Mouse (Mus musculus): ENCODE results near the gene Slc25a44. TPM values are rescaled to one million over a fixed set of nuclear protein-coding genes. Genes with fewer than 3 reads are reported as not detected.

Slc25a44 gene
- polyA plus RNA-seq (2014; fragmentation: Illumina TruSeq; extraction: RNeasy Lipid Tissue Mini Kit (QIAGEN cat#74804); ENCODE audit: insufficient read depth, low read depth, low replicate concordance) = 8.3 TPM

DNA sequence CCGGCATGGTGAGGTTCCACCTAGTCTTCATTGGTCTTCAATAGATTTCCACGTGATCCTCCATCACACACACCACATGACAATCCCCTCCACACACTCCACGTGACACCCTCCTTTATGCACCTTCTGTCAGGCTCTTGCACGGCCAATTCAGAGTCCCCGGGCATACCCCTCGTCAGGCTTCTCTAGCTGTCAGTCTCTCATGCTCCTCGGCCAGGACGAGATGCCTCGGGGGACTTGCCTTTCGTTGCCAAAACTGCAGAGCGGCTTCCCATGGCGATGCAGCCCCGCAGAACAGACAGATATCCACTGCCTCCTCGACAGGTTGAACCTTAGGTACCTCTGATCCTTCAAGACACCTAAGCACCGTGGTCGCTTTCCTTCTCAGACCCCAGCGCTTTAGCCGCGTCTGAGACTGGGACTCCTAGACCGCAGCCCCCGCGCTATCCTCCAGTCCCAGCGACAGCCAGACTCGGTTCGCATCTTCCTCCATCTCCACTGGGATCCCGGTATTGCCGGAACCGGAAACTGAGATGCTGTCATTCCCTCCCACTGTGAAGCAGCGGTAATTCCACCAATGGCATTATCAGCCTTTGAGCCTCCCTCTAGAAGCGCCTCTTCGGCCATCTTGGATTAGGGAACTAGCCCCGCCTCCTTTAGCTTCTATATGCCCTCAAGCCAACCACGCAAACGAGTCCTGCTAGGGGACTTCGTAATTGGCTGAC, at the start of gene Slc25a44:
Gene Slc25a44 (minus strand): TSS at position 535 of the 725 bp plus-strand sequence.

DNA sequence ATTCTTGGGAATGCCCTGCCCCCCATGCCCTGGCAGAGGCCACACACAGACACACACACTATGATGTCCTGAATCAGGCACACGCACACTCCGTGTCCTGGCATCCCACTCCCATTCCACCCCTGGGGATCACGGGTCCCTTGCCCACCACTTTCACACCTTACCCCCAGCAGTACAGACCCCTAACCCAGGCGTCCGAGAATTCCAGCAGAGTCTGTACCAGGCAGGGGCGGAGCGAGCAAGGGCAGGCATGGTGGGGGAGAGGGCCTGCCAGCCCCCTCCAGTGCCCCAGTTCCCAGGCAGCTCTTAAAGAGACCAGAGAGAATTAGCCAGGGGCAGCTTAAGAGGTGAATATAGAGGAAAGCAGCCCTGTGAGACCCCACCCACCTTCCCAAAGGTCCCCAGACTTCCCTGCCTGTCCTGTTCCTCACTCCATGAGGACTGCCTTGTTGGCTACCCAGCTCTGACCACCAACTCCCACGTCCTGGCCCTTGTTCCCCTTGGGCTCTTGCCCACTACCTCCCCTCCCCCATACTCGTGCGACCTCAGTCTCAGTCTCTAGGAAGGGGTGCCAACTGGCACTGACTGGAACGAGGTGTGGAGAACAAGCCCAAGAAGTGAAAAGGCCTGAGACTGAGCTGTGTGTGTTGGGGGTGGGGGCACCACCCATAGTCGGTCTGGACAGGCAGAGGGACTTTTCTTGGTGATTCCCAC, 36.2 kb upstream of the Slc25a44 start, which contains the start of gene Sema4a:
Gene Sema4a (minus strand): TSS at position 200 of the 714 bp plus-strand sequence.

DNA sequence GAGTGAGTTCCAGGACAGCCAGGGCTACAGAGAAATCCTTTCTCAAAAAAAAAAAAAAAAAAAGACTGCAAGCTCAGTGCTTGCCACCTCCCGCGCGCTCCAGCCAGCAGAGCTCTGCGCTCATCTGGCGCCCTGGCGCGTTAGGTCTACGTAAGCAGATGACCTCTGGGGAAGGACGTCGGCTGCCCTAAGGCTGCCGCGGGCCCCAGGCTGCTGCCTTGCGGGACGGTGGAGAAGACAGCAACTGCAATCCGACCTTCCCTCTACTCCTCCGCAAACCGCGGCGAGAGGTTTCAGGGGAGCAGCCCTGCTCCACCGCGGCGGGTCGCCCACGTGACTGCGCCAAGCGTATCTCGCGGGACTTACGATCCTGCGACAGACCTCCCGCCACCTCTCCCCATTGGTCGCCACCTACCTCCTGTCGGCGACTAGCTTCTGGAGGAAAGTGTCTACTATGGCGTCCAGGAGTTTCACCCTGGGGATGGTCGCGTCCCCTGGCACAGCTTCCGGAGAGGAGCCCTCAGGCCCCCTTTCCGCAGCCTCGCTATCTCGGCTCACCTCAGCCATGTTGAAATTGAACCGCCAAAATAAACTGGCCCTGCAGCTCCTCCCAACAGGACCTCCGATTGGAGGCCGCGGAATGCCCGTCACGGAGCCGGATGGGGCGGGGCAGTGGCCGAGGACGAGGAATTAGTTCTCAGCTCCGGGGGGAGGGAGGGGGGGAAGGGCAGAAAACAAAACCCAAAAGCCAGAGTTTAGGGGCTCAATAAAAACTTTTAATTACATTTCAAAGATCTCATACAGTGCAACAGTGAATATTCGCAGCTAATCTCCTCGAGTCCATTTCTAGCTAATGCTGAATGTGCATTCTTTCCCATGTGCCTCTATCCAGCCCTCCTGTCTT, 14.9 kb downstream of the Slc25a44 start, which contains the start of gene Pmf1:
Gene Pmf1 (minus strand): TSS at position 591 of the 904 bp plus-strand sequence.

DNA sequence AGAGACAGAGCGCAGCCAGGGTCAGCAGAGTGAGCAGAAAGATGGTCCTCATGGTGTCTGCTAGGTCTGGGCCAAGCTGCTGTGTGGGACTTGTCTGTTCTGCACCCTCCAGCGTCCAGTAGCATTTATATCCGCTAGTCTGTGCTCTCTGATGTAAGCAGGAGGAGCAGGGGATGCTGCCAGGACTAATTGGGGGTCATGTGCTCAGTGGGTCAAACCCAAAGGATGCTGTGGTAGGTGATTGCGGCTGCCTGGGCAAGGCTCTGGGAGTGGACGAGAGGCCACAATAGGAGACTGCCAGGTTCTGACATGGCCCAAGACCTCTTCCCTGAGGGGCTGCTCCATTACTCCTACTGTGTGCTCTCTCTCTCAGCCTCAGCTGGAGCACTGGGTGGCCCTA, 40.6 kb downstream of the Slc25a44 start, which contains the start of gene Bglap:
Gene Bglap (minus strand): TSS at position 101 of the 400 bp plus-strand sequence.

DNA sequence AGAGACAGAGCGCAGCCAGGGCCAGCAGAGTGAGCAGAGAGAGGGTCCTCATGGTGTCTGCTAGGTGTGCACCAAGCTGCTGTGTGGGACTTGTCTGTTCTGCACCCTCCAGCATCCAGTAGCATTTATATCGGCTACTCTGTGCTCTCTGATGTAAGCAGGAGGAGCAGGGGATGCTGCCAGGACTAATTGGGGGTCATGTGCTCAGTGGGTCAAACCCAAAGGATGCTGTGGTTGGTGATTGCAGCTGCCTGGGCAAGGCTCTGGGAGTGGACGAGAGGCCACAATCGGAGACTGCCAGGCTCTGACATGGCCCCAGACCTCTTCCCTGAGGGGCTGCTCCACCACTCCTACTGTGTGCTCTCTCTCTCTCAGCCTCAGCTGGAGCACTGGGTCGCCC, 46.3 kb downstream of the Slc25a44 start, which contains the start of gene Bglap2:
Gene Bglap2 (minus strand): TSS at position 101 of the 400 bp plus-strand sequence.

DNA sequence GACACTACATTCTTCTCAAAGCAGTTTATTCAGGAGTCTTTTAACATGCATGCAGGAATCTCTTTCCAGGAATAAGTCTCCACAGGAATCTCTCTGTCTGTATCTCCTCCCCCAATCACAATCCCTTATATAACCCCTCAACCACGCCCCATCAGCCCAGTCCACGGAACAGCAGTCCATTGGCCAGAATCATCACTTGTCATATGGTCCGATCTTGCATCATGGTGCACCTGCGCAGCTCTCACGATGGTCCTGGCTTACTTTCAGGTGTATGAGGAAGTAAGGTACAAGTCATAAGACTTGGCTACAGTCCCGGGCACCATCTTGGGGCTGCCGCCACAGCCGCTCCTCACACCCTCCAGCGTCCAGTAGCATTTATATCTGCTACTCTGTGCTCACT, 52.3 kb downstream of the Slc25a44 start, which contains the start of gene Bglap3:
Gene Bglap3 (minus strand): TSS at position 101 of the 400 bp plus-strand sequence.

DNA sequence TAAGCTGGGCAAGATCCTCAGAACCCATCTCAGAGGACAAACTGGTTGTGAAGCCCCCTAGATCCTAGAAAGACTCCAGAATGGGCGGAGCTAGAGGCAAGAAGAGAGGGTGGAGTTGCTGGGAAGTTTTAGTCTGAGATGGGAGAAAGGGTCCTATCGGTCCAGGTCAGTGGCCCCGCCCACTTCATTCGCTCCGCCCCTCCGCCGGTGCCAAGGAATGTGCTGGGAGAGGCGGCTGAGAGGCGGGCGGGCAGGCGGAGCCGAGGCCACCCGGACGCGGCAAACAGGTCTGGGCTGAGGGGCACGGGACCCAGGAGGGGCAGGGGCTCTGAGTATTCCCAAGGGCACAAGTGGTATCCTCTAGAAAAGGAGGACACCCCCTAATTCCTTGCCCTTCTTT, 60.6 kb downstream of the Slc25a44 start, which contains the start of gene Paqr6:
Gene Paqr6 (plus strand): TSS at position 248 of the 400 bp plus-strand sequence.

Other genes starting within 250 kb of the Slc25a44 start
- 4.9 TPM for gene Rhbg, start 170.4 kb downstream of the Slc25a44 start, polyA plus RNA-seq (2014; fragmentation: Illumina TruSeq; extraction: RNeasy Lipid Tissue Mini Kit (QIAGEN cat#74804); ENCODE audit: insufficient read depth, low read depth, low replicate concordance)
- 0.94 TPM for gene Gm38392, start 137.9 kb downstream of the Slc25a44 start, polyA plus RNA-seq (2014; fragmentation: Illumina TruSeq; extraction: RNeasy Lipid Tissue Mini Kit (QIAGEN cat#74804); ENCODE audit: insufficient read depth, low read depth, low replicate concordance)
- gene Tsacc, start 128.1 kb downstream of the Slc25a44 start, polyA plus RNA-seq (2014; fragmentation: Illumina TruSeq; extraction: RNeasy Lipid Tissue Mini Kit (QIAGEN cat#74804); ENCODE audit: insufficient read depth, low read depth, low replicate concordance) = 4.4 TPM
- 129 TPM for gene Cct3, start 128.0 kb downstream of the Slc25a44 start, polyA plus RNA-seq (2014; fragmentation: Illumina TruSeq; extraction: RNeasy Lipid Tissue Mini Kit (QIAGEN cat#74804); ENCODE audit: insufficient read depth, low read depth, low replicate concordance)
- gene Glmp, start 100.1 kb downstream of the Slc25a44 start, polyA plus RNA-seq (2014; fragmentation: Illumina TruSeq; extraction: RNeasy Lipid Tissue Mini Kit (QIAGEN cat#74804); ENCODE audit: insufficient read depth, low read depth, low replicate concordance) = 149 TPM
- 4.2 TPM for gene Tmem79, start 89.0 kb downstream of the Slc25a44 start, polyA plus RNA-seq (2014; fragmentation: Illumina TruSeq; extraction: RNeasy Lipid Tissue Mini Kit (QIAGEN cat#74804); ENCODE audit: insufficient read depth, low read depth, low replicate concordance)
- gene Smg5, start 88.9 kb downstream of the Slc25a44 start, polyA plus RNA-seq (2014; fragmentation: Illumina TruSeq; extraction: RNeasy Lipid Tissue Mini Kit (QIAGEN cat#74804); ENCODE audit: insufficient read depth, low read depth, low replicate concordance) = 18.7 TPM
- 9.4 TPM for gene Paqr6, start 60.6 kb downstream of the Slc25a44 start, polyA plus RNA-seq (2014; fragmentation: Illumina TruSeq; extraction: RNeasy Lipid Tissue Mini Kit (QIAGEN cat#74804); ENCODE audit: insufficient read depth, low read depth, low replicate concordance)
- gene Bglap3, start 52.4 kb downstream of the Slc25a44 start, polyA plus RNA-seq (2014; fragmentation: Illumina TruSeq; extraction: RNeasy Lipid Tissue Mini Kit (QIAGEN cat#74804); ENCODE audit: insufficient read depth, low read depth, low replicate concordance) = not detected
- gene Bglap2, start 46.4 kb downstream of the Slc25a44 start, polyA plus RNA-seq (2014; fragmentation: Illumina TruSeq; extraction: RNeasy Lipid Tissue Mini Kit (QIAGEN cat#74804); ENCODE audit: insufficient read depth, low read depth, low replicate concordance) = not detected
- not detected for gene Bglap, start 40.7 kb downstream of the Slc25a44 start, polyA plus RNA-seq (2014; fragmentation: Illumina TruSeq; extraction: RNeasy Lipid Tissue Mini Kit (QIAGEN cat#74804); ENCODE audit: insufficient read depth, low read depth, low replicate concordance)
- 13.1 TPM for gene Pmf1, start 14.8 kb downstream of the Slc25a44 start, polyA plus RNA-seq (2014; fragmentation: Illumina TruSeq; extraction: RNeasy Lipid Tissue Mini Kit (QIAGEN cat#74804); ENCODE audit: insufficient read depth, low read depth, low replicate concordance)
- 21.0 TPM for gene Sema4a, start 36.0 kb upstream of the Slc25a44 start, polyA plus RNA-seq (2014; fragmentation: Illumina TruSeq; extraction: RNeasy Lipid Tissue Mini Kit (QIAGEN cat#74804); ENCODE audit: insufficient read depth, low read depth, low replicate concordance)
- 80.0 TPM for gene Lmna, start 84.8 kb upstream of the Slc25a44 start, polyA plus RNA-seq (2014; fragmentation: Illumina TruSeq; extraction: RNeasy Lipid Tissue Mini Kit (QIAGEN cat#74804); ENCODE audit: insufficient read depth, low read depth, low replicate concordance)
- gene Mex3a, start 107.3 kb upstream of the Slc25a44 start, polyA plus RNA-seq (2014; fragmentation: Illumina TruSeq; extraction: RNeasy Lipid Tissue Mini Kit (QIAGEN cat#74804); ENCODE audit: insufficient read depth, low read depth, low replicate concordance) = 0.32 TPM
- gene Rab25, start 123.2 kb upstream of the Slc25a44 start, polyA plus RNA-seq (2014; fragmentation: Illumina TruSeq; extraction: RNeasy Lipid Tissue Mini Kit (QIAGEN cat#74804); ENCODE audit: insufficient read depth, low read depth, low replicate concordance) = 43.8 TPM
- gene Lamtor2, start 127.9 kb upstream of the Slc25a44 start, polyA plus RNA-seq (2014; fragmentation: Illumina TruSeq; extraction: RNeasy Lipid Tissue Mini Kit (QIAGEN cat#74804); ENCODE audit: insufficient read depth, low read depth, low replicate concordance) = 142 TPM
- 20.0 TPM for gene Ubqln4, start 128.6 kb upstream of the Slc25a44 start, polyA plus RNA-seq (2014; fragmentation: Illumina TruSeq; extraction: RNeasy Lipid Tissue Mini Kit (QIAGEN cat#74804); ENCODE audit: insufficient read depth, low read depth, low replicate concordance)
- gene Ssr2, start 150.7 kb upstream of the Slc25a44 start, polyA plus RNA-seq (2014; fragmentation: Illumina TruSeq; extraction: RNeasy Lipid Tissue Mini Kit (QIAGEN cat#74804); ENCODE audit: insufficient read depth, low read depth, low replicate concordance) = 196 TPM
- 52.8 TPM for gene Arhgef2, start 180.8 kb upstream of the Slc25a44 start, polyA plus RNA-seq (2014; fragmentation: Illumina TruSeq; extraction: RNeasy Lipid Tissue Mini Kit (QIAGEN cat#74804); ENCODE audit: insufficient read depth, low read depth, low replicate concordance)
- gene Rxfp4, start 228.0 kb upstream of the Slc25a44 start, polyA plus RNA-seq (2014; fragmentation: Illumina TruSeq; extraction: RNeasy Lipid Tissue Mini Kit (QIAGEN cat#74804); ENCODE audit: insufficient read depth, low read depth, low replicate concordance) = not detected

Data from lung, adult 10 weeks (tissue).